21 mouse cellular contexts compared by ENCODE assay signal in genomic region chr8:115701001-115701400, GRCm38 (mm10). TPM values are rescaled to one million over a fixed set of nuclear protein-coding genes. Genes with fewer than 3 reads are reported as not detected.
DNase-seq lines count a peak whose midpoint lies in the region; ATAC-seq and TF ChIP-seq lines count a peak whose summit lies in the region.
"Had no signal": no experiment of that assay in that cellular context is flagged by ENCODE, and none has a peak within 500 bp of the region (broad histone marks: within the 10 kb centered on the region; RNA-seq: fewer than 3 reads in every experiment).

No protein-coding gene starts in this region.

- H3K4me3 ChIP-seq in gastrocnemius, adult 2 months: peak overlapping the region; percentile 82
- peak overlapping the region; percentile 27; the same call in 1 of the 2 replicates for H3K4me3 ChIP-seq in kidney, adult 2 months (ENCODE audit: insufficient read depth, low read depth, low read length)
- H3K4me3 ChIP-seq in kidney, embryonic 15.5 days (replicated peaks): no peak overlapping the region
- H3K4me3 ChIP-seq in lung, postnatal 0 days (ENCODE audit: low read depth, low read length): no peak overlapping the region
- H3K4me3 ChIP-seq in lung, adult 2 months (replicated peaks; ENCODE audit: extremely low read depth, low read depth, low read length): no peak overlapping the region
- 0 out of 2 replicates have a peak overlapping the region, but pooled peaks have one; percentile 27 for H3K4me3 ChIP-seq in bone marrow macrophage, adult 2 months (ENCODE audit: insufficient read depth, low read length)
- H3K4me3 ChIP-seq: heart, embryonic 12.5 days; limb, embryonic 13.5 days; megakaryocyte, embryonic 14.5 days; stomach, embryonic 15.5 days had no signal

- H3K4me2 ChIP-seq in kidney, embryonic 15.5 days: no peak overlapping the region
- peak overlapping the region; percentile 38; the same call in 1 of the 2 replicates for H3K4me2 ChIP-seq in lung, postnatal 0 days (replicated peaks; ENCODE audit: low read depth, low read length)
- H3K4me2 ChIP-seq: heart, embryonic 12.5 days; stomach, embryonic 15.5 days had no signal

- TF ChIP-seq CTCF in gastrocnemius, adult 2 months (IDR thresholded peaks at IDR 0.05): no peak
- no peak for TF ChIP-seq CTCF in kidney, adult 2 months (conservative IDR thresholded peaks at IDR 0.05; ENCODE audit: insufficient read depth, insufficient read length, low read depth, low read length)
- TF ChIP-seq CTCF in lung, postnatal 0 days (IDR thresholded peaks at IDR 0.05): no peak
- TF ChIP-seq CTCF in lung, adult 2 months (IDR thresholded peaks at IDR 0.05; ENCODE audit: insufficient read depth, low read length): no peak
- no peak for TF ChIP-seq CTCF in bone marrow macrophage, adult 2 months (IDR thresholded peaks at IDR 0.05; ENCODE audit: low read depth, low read length)

- no peaks in the 10 kb centered on the region; the same call in 1 of the 2 replicates for H3K36me3 ChIP-seq in kidney, adult 2 months (ENCODE audit: control insufficient read depth, insufficient read depth, low read length)
- H3K36me3 ChIP-seq in kidney, embryonic 15.5 days: no peaks in the 10 kb centered on the region
- H3K36me3 ChIP-seq in lung, postnatal 0 days (ENCODE audit: insufficient read depth, low read length): no peaks in the 10 kb centered on the region
- H3K36me3 ChIP-seq: G1E; heart, embryonic 12.5 days; limb, embryonic 13.5 days; stomach, embryonic 15.5 days had no signal

- H3K27ac ChIP-seq in gastrocnemius, adult 2 months: peak overlapping the region; percentile 96
- H3K27ac ChIP-seq in kidney, adult 2 months (ENCODE audit: insufficient read depth, low read depth, low read length): 0 out of 2 replicates have a peak overlapping the region, but pooled peaks have one; percentile 50
- no peak overlapping the region for H3K27ac ChIP-seq in kidney, embryonic 15.5 days
- H3K27ac ChIP-seq in lung, postnatal 0 days (ENCODE audit: low read length): no peak overlapping the region
- no peak overlapping the region for H3K27ac ChIP-seq in bone marrow macrophage, adult 2 months (ENCODE audit: insufficient read depth, low read depth, low read length)
- H3K27ac ChIP-seq: limb, embryonic 13.5 days; stomach, embryonic 15.5 days had no signal

- TF ChIP-seq POLR2A in kidney, adult 2 months (IDR thresholded peaks at IDR 0.05; ENCODE audit: low read depth, low read length): no peak
- no peak for TF ChIP-seq POLR2A in lung, adult 2 months (IDR thresholded peaks at IDR 0.05; ENCODE audit: borderline replicate concordance, extremely low read depth, low read depth, low read length)
- no peak for TF ChIP-seq POLR2A in bone marrow macrophage, adult 2 months (IDR thresholded peaks at IDR 0.05; ENCODE audit: borderline replicate concordance, low read depth, low read length)

- no peak for ATAC-seq in kidney, embryonic 15.5 days (replicated peaks; ENCODE audit: low FRiP score)
- no peak for ATAC-seq in lung, postnatal 0 days
- ATAC-seq: forebrain, embryonic 16.5 days had no signal

- intact Hi-C loops in gastrocnemius, adult 2 months (cut with DNase I): loop anchor here (5.0 to 10.0 kb wide), 4 partner anchors 59 to 1246 kb away; no protein-coding TSS in a partner anchor

- H3K9me3 ChIP-seq in kidney, embryonic 15.5 days (replicated peaks): no peaks in the 10 kb centered on the region
- no peaks in the 10 kb centered on the region for H3K9me3 ChIP-seq in lung, postnatal 0 days (ENCODE audit: low read length)
- H3K9me3 ChIP-seq: heart, embryonic 12.5 days; limb, embryonic 13.5 days; megakaryocyte, embryonic 14.5 days; stomach, embryonic 15.5 days had no signal

- DNase-seq in gastrocnemius, adult 2 months: no peak
- no peak for DNase-seq in gastrocnemius, adult 18-20 months (ENCODE audit: low spot score)
- DNase-seq in kidney, adult 2 months: no peak
- no peak for DNase-seq in lung, postnatal 0 days (ENCODE audit: low spot score)
- DNase-seq in lung, adult 2 months: no peak
- no peak for DNase-seq in right cerebral cortex, postnatal 14 days
- DNase-seq: adrenal gland, postnatal 14 days; cerebellum, adult 11 months; cerebellum, postnatal 25 days; embryo, embryonic 11 days; heart, postnatal 14 days; layer of hippocampus, postnatal 36 days; thymus, adult 2 months had no signal

- no peaks in the 10 kb centered on the region for H3K27me3 ChIP-seq in kidney, adult 2 months (replicated peaks; ENCODE audit: control insufficient read depth, insufficient read depth, low read length)
- H3K27me3 ChIP-seq in kidney, embryonic 15.5 days: 0 out of 2 replicates have a peak, but pooled peaks cover 3% of the 10 kb centered on the region
- 0 out of 2 replicates have a peak, but pooled peaks cover 3% of the 10 kb centered on the region for H3K27me3 ChIP-seq in lung, postnatal 0 days (replicated peaks; ENCODE audit: insufficient read depth, low read length)
- H3K27me3 ChIP-seq: heart, embryonic 12.5 days; stomach, embryonic 15.5 days had no signal

- WGBS in kidney, adult 2 months: 50% methylated on average over 5 of the region's 5 CpGs
- WGBS in kidney, embryonic 15.5 days: 83% methylated on average over 5 of the region's 5 CpGs
- 61% methylated on average over 5 of the region's 5 CpGs for whole genome bisulfite sequencing in lung, postnatal 0 days
- 67% methylated on average over 5 of the region's 5 CpGs for WGBS in lung, adult 2 months

- no peak overlapping the region for H3K9ac ChIP-seq in kidney, embryonic 15.5 days
- no peak overlapping the region for H3K9ac ChIP-seq in lung, postnatal 0 days (replicated peaks; ENCODE audit: low read depth)
- H3K9ac ChIP-seq: heart, embryonic 12.5 days; limb, embryonic 13.5 days; stomach, embryonic 15.5 days had no signal

- TF ChIP-seq EP300 in lung, postnatal 0 days (IDR thresholded peaks at IDR 0.05): no peak

- peaks cover 8% of the 10 kb centered on the region; the same call in 1 of the 2 replicates for H3K4me1 ChIP-seq in kidney, adult 2 months (ENCODE audit: control insufficient read depth, insufficient read depth, low read length)
- H3K4me1 ChIP-seq in kidney, embryonic 15.5 days: peaks cover 44% of the 10 kb centered on the region
- H3K4me1 ChIP-seq in lung, postnatal 0 days (ENCODE audit: insufficient read depth, low read depth, low read length): no peaks in the 10 kb centered on the region
- H3K4me1 ChIP-seq in lung, adult 2 months (ENCODE audit: control insufficient read depth, insufficient read depth, low read length): peaks cover 4% of the 10 kb centered on the region; the same call in 1 of the 2 replicates
- H3K4me1 ChIP-seq in bone marrow macrophage, adult 2 months (ENCODE audit: control insufficient read depth, insufficient read depth, low read length): peaks cover 32% of the 10 kb centered on the region

RNA-seq across cellular contexts. Expression of gene Maf, which starts 6.6 kb away (rescaled TPM):
- 100 to 1,000 TPM; 129 to 153 TPM for total RNA-seq in gastrocnemius, adult 2 months (2021)
- total RNA-seq in gastrocnemius, adult 18-20 months (2021): 100 to 1,000 TPM; 145 to 163 TPM
- polyA plus RNA-seq in kidney, adult 2 months (2012; rRNA removed): 42.4 and 44.3 TPM in 2 replicates
- polyA plus RNA-seq in kidney, embryonic 15.5 days (2015; fragmentation: Nextera tagmentation; extraction: Ambion mirVana): 8.6 and 9.9 TPM in 2 replicates
- polyA plus RNA-seq in lung, postnatal 0 days (2015; fragmentation: Nextera tagmentation; extraction: Ambion mirVana): 11.7 and 14.4 TPM in 2 replicates
- 8.2 and 9.0 TPM in 2 replicates for polyA plus RNA-seq in lung, adult 2 months (2012; rRNA removed)
- polyA plus RNA-seq in bone marrow macrophage, adult 2 months (2012; ENCODE audit: insufficient read depth, insufficient read length, missing spikeins): 328 and 335 TPM in 2 replicates
- polyA plus RNA-seq: G1E had no signal

Comparison
In these comparisons a context has a peak if more than half of its experiments do, and no peak if none do; other contexts are left out.
1. H3K27ac ChIP-seq: peak in gastrocnemius, adult 2 months (single experiment) and kidney, adult 2 months (single experiment); none in kidney, embryonic 15.5 days (single experiment), lung, postnatal 0 days (single experiment) and bone marrow macrophage, adult 2 months (single experiment).
2. H3K4me3 ChIP-seq: peak in gastrocnemius, adult 2 months (single experiment), kidney, adult 2 months (single experiment) and bone marrow macrophage, adult 2 months (single experiment); none in kidney, embryonic 15.5 days (single experiment), lung, postnatal 0 days (single experiment) and lung, adult 2 months (single experiment).